19 mouse cellular contexts compared by ENCODE assay signal in the genomic region with DNA sequence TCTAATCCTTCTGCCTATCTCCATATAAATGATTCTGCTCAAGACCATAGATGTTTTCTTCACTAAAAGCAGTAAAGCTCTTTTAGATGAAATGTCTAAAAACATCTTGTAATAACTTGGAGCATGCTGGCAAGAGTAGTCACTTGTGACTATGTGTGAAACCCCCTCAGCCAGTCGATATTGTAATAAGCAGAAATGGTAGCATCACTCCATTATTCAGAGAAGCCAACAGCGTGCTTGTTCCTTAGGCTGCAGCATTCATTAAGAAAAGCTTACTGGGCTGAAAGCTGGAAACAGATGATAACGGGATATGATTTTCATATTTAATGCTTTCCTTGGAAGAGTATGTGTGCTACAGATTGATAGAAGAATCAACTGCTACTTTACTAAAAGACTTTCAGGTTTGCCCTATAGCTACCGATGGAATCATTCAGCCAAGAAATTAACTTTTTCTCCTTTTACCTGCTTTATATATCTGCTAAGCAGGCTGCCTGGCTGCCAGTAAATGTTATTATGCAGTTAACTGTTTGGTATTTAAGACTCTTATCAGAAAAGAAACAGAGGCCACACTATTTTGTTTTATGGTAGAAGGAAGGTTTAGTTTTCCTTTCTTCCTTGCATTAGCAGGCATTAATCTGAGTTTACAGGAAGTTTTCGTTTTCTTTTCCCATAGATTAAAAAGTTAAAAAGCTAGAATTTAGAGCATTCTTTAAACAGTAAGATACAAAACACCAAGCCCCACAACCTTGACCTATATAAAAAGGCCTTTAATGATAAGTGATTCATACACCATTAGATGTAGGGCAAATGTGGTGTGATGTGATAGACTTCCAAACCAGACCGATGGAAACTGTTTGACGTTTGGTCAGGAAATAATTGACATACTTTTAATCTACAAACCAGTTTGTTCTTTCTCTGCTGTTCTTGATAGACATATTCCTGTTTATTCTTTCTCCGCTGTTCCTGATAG. TPM values are rescaled to one million over a fixed set of nuclear protein-coding genes. Genes with fewer than 3 reads are reported as not detected.
DNase-seq lines count a peak whose midpoint lies in the region; ATAC-seq and TF ChIP-seq lines count a peak whose summit lies in the region.
"Had no signal": no experiment of that assay in that cellular context is flagged by ENCODE, and none has a peak within 500 bp of the region (broad histone marks: within the 10 kb centered on the region; RNA-seq: fewer than 3 reads in every experiment).

No protein-coding gene starts in this region.

- no peak overlapping the region for H3K9ac ChIP-seq in midbrain, embryonic 14.5 days (replicated peaks; ENCODE audit: low read length)
- no peak overlapping the region for H3K9ac ChIP-seq in midbrain, embryonic 11.5 days (ENCODE audit: low read length)
- H3K9ac ChIP-seq in midbrain, embryonic 15.5 days = no peak overlapping the region
- H3K9ac ChIP-seq in midbrain, postnatal 0 days (replicated peaks; ENCODE audit: low read length, poor library complexity, severe bottlenecking) = no peak overlapping the region
- H3K9ac ChIP-seq: embryonic facial prominence, embryonic 12.5 days; forebrain, embryonic 13.5 days; forebrain, embryonic 15.5 days had no signal

- no peaks in the 10 kb centered on the region for H3K9me3 ChIP-seq in midbrain, embryonic 14.5 days (ENCODE audit: control insufficient read depth, low read length)
- H3K9me3 ChIP-seq in midbrain, embryonic 11.5 days (ENCODE audit: control insufficient read depth, low read length) = no peaks in the 10 kb centered on the region
- H3K9me3 ChIP-seq in midbrain, embryonic 15.5 days = no peaks in the 10 kb centered on the region
- no peaks in the 10 kb centered on the region for H3K9me3 ChIP-seq in midbrain, postnatal 0 days (ENCODE audit: low read length)
- H3K9me3 ChIP-seq: embryonic facial prominence, embryonic 10.5 days; embryonic facial prominence, embryonic 12.5 days; forebrain, embryonic 13.5 days; forebrain, embryonic 15.5 days had no signal

- no peak for TF ChIP-seq CTCF in midbrain, postnatal 0 days (IDR thresholded peaks at IDR 0.05)

- peaks cover 5% of the 10 kb centered on the region; the same call in 1 of the 2 replicates for H3K4me1 ChIP-seq in midbrain, embryonic 14.5 days (ENCODE audit: control insufficient read depth, insufficient read depth, low read length)
- H3K4me1 ChIP-seq in midbrain, embryonic 11.5 days (ENCODE audit: control insufficient read depth, insufficient read depth, low read length) = no peaks in the 10 kb centered on the region
- H3K4me1 ChIP-seq in midbrain, embryonic 15.5 days = no peaks in the 10 kb centered on the region
- no peaks in the 10 kb centered on the region for H3K4me1 ChIP-seq in midbrain, postnatal 0 days (ENCODE audit: insufficient read depth, low read length)
- H3K4me1 ChIP-seq: embryonic facial prominence, embryonic 10.5 days; embryonic facial prominence, embryonic 12.5 days; forebrain, embryonic 13.5 days; forebrain, embryonic 15.5 days had no signal

- H3K36me3 ChIP-seq in midbrain, embryonic 14.5 days (ENCODE audit: control insufficient read depth, insufficient read depth, low read length) = no peaks in the 10 kb centered on the region
- H3K36me3 ChIP-seq in midbrain, embryonic 11.5 days (ENCODE audit: control insufficient read depth, insufficient read depth, low read length) = no peaks in the 10 kb centered on the region
- H3K36me3 ChIP-seq in midbrain, embryonic 15.5 days (replicated peaks) = no peaks in the 10 kb centered on the region
- no peaks in the 10 kb centered on the region for H3K36me3 ChIP-seq in midbrain, postnatal 0 days (ENCODE audit: insufficient read depth, low read length)
- H3K36me3 ChIP-seq: embryonic facial prominence, embryonic 10.5 days; embryonic facial prominence, embryonic 12.5 days; forebrain, embryonic 15.5 days had no signal

- H3K4me2 ChIP-seq in midbrain, embryonic 14.5 days (ENCODE audit: low read length) = no peak overlapping the region
- no peak overlapping the region for H3K4me2 ChIP-seq in midbrain, embryonic 11.5 days
- no peak overlapping the region for H3K4me2 ChIP-seq in midbrain, embryonic 15.5 days
- H3K4me2 ChIP-seq in midbrain, postnatal 0 days (ENCODE audit: low read depth, low read length, poor library complexity, severe bottlenecking) = no peak overlapping the region
- H3K4me2 ChIP-seq: embryonic facial prominence, embryonic 12.5 days; forebrain, embryonic 13.5 days; forebrain, embryonic 15.5 days had no signal

- no peak overlapping the region; the same call in 1 of the 2 replicates for H3K27ac ChIP-seq in midbrain, embryonic 14.5 days (replicated peaks; ENCODE audit: low read depth, low read length)
- H3K27ac ChIP-seq in midbrain, embryonic 11.5 days (ENCODE audit: low read depth, low read length) = no peak overlapping the region
- H3K27ac ChIP-seq in midbrain, embryonic 15.5 days = 0 out of 2 replicates have a peak overlapping the region, but pooled peaks have one; percentile 16
- peak overlapping the region; percentile 26; the same call in 1 of the 2 replicates for H3K27ac ChIP-seq in midbrain, postnatal 0 days (ENCODE audit: low read depth, low read length)
- H3K27ac ChIP-seq: embryonic facial prominence, embryonic 10.5 days; embryonic facial prominence, embryonic 12.5 days; forebrain, embryonic 13.5 days; forebrain, embryonic 15.5 days had no signal

- 69% methylated on average over 8 of the region's 8 CpGs for WGBS in midbrain, embryonic 14.5 days
- 86% methylated on average over 8 of the region's 8 CpGs for WGBS in midbrain, embryonic 11.5 days
- WGBS in midbrain, embryonic 15.5 days = 67% methylated on average over 8 of the region's 8 CpGs
- 64% methylated on average over 8 of the region's 8 CpGs for whole genome bisulfite sequencing in midbrain, postnatal 0 days

- H3K4me3 ChIP-seq in midbrain, embryonic 14.5 days (replicated peaks; ENCODE audit: low read depth, low read length) = no peak overlapping the region
- no peak overlapping the region for H3K4me3 ChIP-seq in midbrain, embryonic 11.5 days (ENCODE audit: low read depth, low read length)
- no peak overlapping the region for H3K4me3 ChIP-seq in midbrain, embryonic 15.5 days
- no peak overlapping the region for H3K4me3 ChIP-seq in midbrain, postnatal 0 days (ENCODE audit: low read depth, low read length)
- H3K4me3 ChIP-seq: embryonic facial prominence, embryonic 10.5 days; embryonic facial prominence, embryonic 12.5 days; forebrain, embryonic 13.5 days; forebrain, embryonic 15.5 days had no signal

- peak; percentile 14 for DNase-seq in heart, adult 11 months
- no peak for DNase-seq in heart, adult 18-20 months
- peak; percentile 63 for DNase-seq in midbrain, embryonic 14.5 days
- no peak for DNase-seq in midbrain, embryonic 11.5 days (ENCODE audit: low spot score, missing footprints)
- DNase-seq in midbrain, postnatal 0 days (ENCODE audit: low spot score) = no peak
- no peak for DNase-seq in cerebellum, postnatal 36 days
- DNase-seq in adipocyte (ENCODE audit: low spot score) = no peak
- DNase-seq: adrenal gland, adult 8-10 months; adrenal gland, postnatal 14 days; adrenal gland, postnatal 36 days; cerebellum, adult 11 months; cerebellum, adult 8-10 months; cerebellum, adult 9-11 months; cerebellum, postnatal 14 days had no signal

- ATAC-seq in midbrain, embryonic 14.5 days (ENCODE audit: low FRiP score, low TSS enrichment) = peak; percentile 60; the same call in 1 of the 2 replicates
- ATAC-seq in midbrain, embryonic 11.5 days (ENCODE audit: low FRiP score) = no peak
- ATAC-seq in midbrain, embryonic 15.5 days (replicated peaks) = peak; percentile 90
- no peak for ATAC-seq in midbrain, postnatal 0 days (ENCODE audit: low FRiP score)
- ATAC-seq: forebrain, embryonic 13.5 days; forebrain, embryonic 15.5 days had no signal

- H3K27me3 ChIP-seq in midbrain, embryonic 14.5 days (ENCODE audit: control insufficient read depth, insufficient read depth, low read length) = no peaks in the 10 kb centered on the region
- no peaks in the 10 kb centered on the region for H3K27me3 ChIP-seq in midbrain, embryonic 11.5 days (ENCODE audit: control insufficient read depth, insufficient read depth, low read length)
- H3K27me3 ChIP-seq in midbrain, embryonic 15.5 days (replicated peaks) = no peaks in the 10 kb centered on the region
- no peaks in the 10 kb centered on the region for H3K27me3 ChIP-seq in midbrain, postnatal 0 days (ENCODE audit: insufficient read depth, low read length)
- H3K27me3 ChIP-seq: embryonic facial prominence, embryonic 12.5 days; forebrain, embryonic 13.5 days; forebrain, embryonic 15.5 days had no signal

RNA-seq across cellular contexts. Expression of a gene that starts 15.9 kb away (rescaled TPM):
- total RNA-seq in heart, adult 18-20 months (2021) = 100 to 1,000 TPM; 102 to 117 TPM
- 22.0 and 34.3 TPM in 2 replicates for polyA plus RNA-seq in midbrain, embryonic 14.5 days (2014; fragmentation: Nextera tagmentation; extraction: Ambion mirVana)
- 37.4 and 38.0 TPM in 2 replicates for polyA plus RNA-seq in midbrain, embryonic 11.5 days (2014; fragmentation: Nextera tagmentation; extraction: Ambion mirVana)
- polyA plus RNA-seq in midbrain, embryonic 15.5 days (2015; fragmentation: Nextera tagmentation; extraction: Ambion mirVana) = 28.2 and 30.4 TPM in 2 replicates
- total RNA-seq in midbrain, postnatal 0 days (2014; rRNA removed) = 14.2 and 16.1 TPM in 2 replicates
- 17.4 and 18.0 TPM in 2 replicates for polyA plus RNA-seq in midbrain, postnatal 0 days (2015; fragmentation: Nextera tagmentation; extraction: Ambion mirVana)

Comparison
In these comparisons a context has a peak if more than half of its experiments do, and no peak if none do; other contexts are left out.
1. DNase-seq: peak in heart, adult 11 months (single experiment) and midbrain, embryonic 14.5 days (single experiment); none in heart, adult 18-20 months (0 of 2), midbrain, embryonic 11.5 days (single experiment), midbrain, postnatal 0 days (single experiment), cerebellum, postnatal 36 days (0 of 2) and adipocyte (single experiment).
2. ATAC-seq: peak in midbrain, embryonic 14.5 days (single experiment) and midbrain, embryonic 15.5 days (single experiment); none in midbrain, embryonic 11.5 days (single experiment) and midbrain, postnatal 0 days (single experiment).
3. H3K27ac ChIP-seq: peak in midbrain, embryonic 15.5 days (single experiment) and midbrain, postnatal 0 days (single experiment); none in midbrain, embryonic 14.5 days (single experiment) and midbrain, embryonic 11.5 days (single experiment).